Mouse (Mus musculus): Measurements from ENCODE around the gene Colgalt1. TPM values are rescaled to one million over a fixed set of nuclear protein-coding genes. Genes with fewer than 3 reads are reported as not detected.

Colgalt1 gene
- polyA plus RNA-seq, 1 experiment from 2014 or later, result 25.7 TPM

DNA sequence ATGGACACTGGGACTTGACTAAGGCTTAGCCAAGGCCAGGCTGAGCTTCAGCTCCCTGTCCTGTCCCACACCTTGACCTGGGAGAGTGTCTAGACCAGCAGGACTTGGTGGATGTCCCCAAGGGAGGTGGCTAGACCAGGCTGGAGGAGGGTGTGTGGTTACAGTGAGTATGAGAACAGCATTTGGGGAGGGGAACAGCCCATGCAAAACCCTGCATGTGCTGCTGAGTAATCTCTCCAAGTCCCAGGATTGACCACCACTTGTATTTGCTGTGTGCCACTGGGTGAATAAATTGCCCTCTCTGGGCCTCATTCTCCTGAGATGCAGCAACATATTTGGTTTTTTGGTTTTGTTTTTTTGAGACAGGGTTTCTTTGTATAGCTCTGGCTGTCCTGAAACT is 12.4 kb upstream of the Colgalt1 start:
- no peak for TF ChIP-seq CTCF (IDR thresholded peaks at IDR 0.05; ENCODE audit: low read depth)
- no peak for TF ChIP-seq EP300 (IDR thresholded peaks at IDR 0.05; ENCODE audit: low read depth)
- H3K9me3 ChIP-seq (ENCODE audit: low read length), result no peaks in the 10 kb centered on the region
- no peak overlapping the region for H3K27ac ChIP-seq (ENCODE audit: low read depth)
- 0 out of 2 replicates have a peak overlapping the region, but pooled peaks have one; percentile 10 for H3K4me2 ChIP-seq (ENCODE audit: low read depth, low read length)
- DNase-seq (no peak), ATAC-seq (no peak)
- peaks cover 20% of the 10 kb centered on the region for H3K27me3 ChIP-seq (ENCODE audit: insufficient read depth, low read length)
- no peak overlapping the region for H3K9ac ChIP-seq (replicated peaks)
- H3K4me1 ChIP-seq (ENCODE audit: insufficient read depth), result peaks cover 32% of the 10 kb centered on the region
- H3K36me3 ChIP-seq (replicated peaks; ENCODE audit: insufficient read depth, low read length), result peaks cover 11% of the 10 kb centered on the region; the same call in 1 of the 2 replicates
- H3K4me3 ChIP-seq (ENCODE audit: low read depth, low read length), result peak overlapping the region; percentile 15; the same call in 1 of the 2 replicates

GRCm38 (mm10) chr8:71598841-71599240 is 12.0 kb upstream of the Colgalt1 start:
- ATAC-seq, result no peak
- TF ChIP-seq CTCF (IDR thresholded peaks at IDR 0.05; ENCODE audit: low read depth) (no peak), EP300 (IDR thresholded peaks at IDR 0.05; ENCODE audit: low read depth) (no peak)
- DNase-seq, result no peak
- Histone ChIP-seq H3K4me2 (ENCODE audit: low read depth, low read length) (no peak overlapping the region), H3K27ac (ENCODE audit: low read depth) (no peak overlapping the region), H3K9ac (replicated peaks) (no peak overlapping the region), H3K27me3 (ENCODE audit: insufficient read depth, low read length) (peaks cover 20% of the 10 kb centered on the region), H3K36me3 (replicated peaks; ENCODE audit: insufficient read depth, low read length) (peaks cover 11% of the 10 kb centered on the region; the same call in 1 of the 2 replicates), H3K9me3 (ENCODE audit: low read length) (no peaks in the 10 kb centered on the region), H3K4me1 (ENCODE audit: insufficient read depth) (peaks cover 28% of the 10 kb centered on the region), H3K4me3 (ENCODE audit: low read depth, low read length) (no peak overlapping the region)
- 86% methylated on average over 5 of the region's 5 CpGs for WGBS (ENCODE audit: insufficient replicate concordance)

GRCm38 (mm10) chr8:71601939-71602665 is 8.7 kb upstream of the Colgalt1 start:
- DNase-seq (no peak), ATAC-seq (no peak)
- Histone ChIP-seq H3K36me3 (replicated peaks; ENCODE audit: insufficient read depth, low read length) (peaks cover 5% of the 10 kb centered on the region; the same call in 1 of the 2 replicates), H3K4me2 (ENCODE audit: low read depth, low read length) (peak overlapping the region; percentile 52), H3K9ac (replicated peaks) (no peak overlapping the region), H3K4me3 (ENCODE audit: low read depth, low read length) (peak overlapping the region; percentile 20), H3K27me3 (ENCODE audit: insufficient read depth, low read length) (peaks cover 20% of the 10 kb centered on the region), H3K9me3 (ENCODE audit: low read length) (no peaks in the 10 kb centered on the region), H3K27ac (ENCODE audit: low read depth) (no peak overlapping the region), H3K4me1 (ENCODE audit: insufficient read depth) (peaks cover 14% of the 10 kb centered on the region)
- 7% methylated on average over 62 of the region's 65 CpGs for WGBS (ENCODE audit: insufficient replicate concordance)
- TF ChIP-seq CTCF (IDR thresholded peaks at IDR 0.05; ENCODE audit: low read depth), result no peak
- no peak for TF ChIP-seq EP300 (IDR thresholded peaks at IDR 0.05; ENCODE audit: low read depth)

- Histone ChIP-seq H3K9me3 (ENCODE audit: low read length) (no peaks in the 10 kb centered on the region), H3K4me1 (ENCODE audit: insufficient read depth) (peaks cover 14% of the 10 kb centered on the region), H3K27me3 (ENCODE audit: insufficient read depth, low read length) (peaks cover 20% of the 10 kb centered on the region), H3K27ac (ENCODE audit: low read depth) (no peak overlapping the region), H3K4me3 (ENCODE audit: low read depth, low read length) (peak overlapping the region; percentile 20), H3K9ac (replicated peaks) (no peak overlapping the region), H3K4me2 (ENCODE audit: low read depth, low read length) (peak overlapping the region; percentile 52), H3K36me3 (replicated peaks; ENCODE audit: insufficient read depth, low read length) (peaks cover 5% of the 10 kb centered on the region; the same call in 1 of the 2 replicates)
- 8% methylated on average over 28 of the region's 32 CpGs for WGBS (ENCODE audit: insufficient replicate concordance)
- ATAC-seq (peak; percentile 88), DNase-seq (peak; percentile 73)
- TF ChIP-seq EP300 (IDR thresholded peaks at IDR 0.05; ENCODE audit: low read depth), result no peak
- TF ChIP-seq CTCF (IDR thresholded peaks at IDR 0.05; ENCODE audit: low read depth), result no peak
Measured at GRCm38 (mm10) chr8:71602666-71603334, 8.0 kb upstream of the Colgalt1 start.

DNA sequence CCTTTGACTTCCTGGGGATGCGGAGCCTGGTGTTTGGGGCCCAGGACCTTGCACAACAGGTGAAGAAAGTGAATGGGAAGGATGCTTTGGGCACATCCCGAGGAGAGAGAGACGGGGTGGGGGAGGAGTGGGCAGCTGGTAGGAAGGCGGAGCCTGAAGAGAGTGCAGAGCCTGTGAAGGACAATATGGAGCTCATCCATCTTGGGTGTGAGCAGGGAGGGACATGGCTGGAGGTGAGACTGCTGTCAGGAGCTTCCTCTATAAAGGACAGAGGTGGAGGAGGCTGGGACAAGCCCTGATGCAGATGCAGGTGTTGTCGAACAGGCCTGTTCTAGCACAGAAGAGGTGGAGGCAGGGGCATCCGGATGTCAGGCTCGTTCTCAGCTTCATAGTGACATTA is 6.8 kb upstream of the Colgalt1 start:
- 62% methylated on average over 7 of the region's 7 CpGs for WGBS (ENCODE audit: insufficient replicate concordance)
- no peak overlapping the region for H3K4me2 ChIP-seq (ENCODE audit: low read depth, low read length)
- H3K27me3 ChIP-seq (ENCODE audit: insufficient read depth, low read length), result peaks cover 20% of the 10 kb centered on the region
- ATAC-seq (no peak), DNase-seq (no peak)
- no peak overlapping the region for H3K27ac ChIP-seq (ENCODE audit: low read depth)
- no peaks in the 10 kb centered on the region for H3K9me3 ChIP-seq (ENCODE audit: low read length)
- TF ChIP-seq EP300 (IDR thresholded peaks at IDR 0.05; ENCODE audit: low read depth), result no peak
- TF ChIP-seq CTCF (IDR thresholded peaks at IDR 0.05; ENCODE audit: low read depth), result no peak
- peaks cover 5% of the 10 kb centered on the region; the same call in 1 of the 2 replicates for H3K36me3 ChIP-seq (replicated peaks; ENCODE audit: insufficient read depth, low read length)
- H3K4me1 ChIP-seq (ENCODE audit: insufficient read depth), result peaks cover 14% of the 10 kb centered on the region
- H3K4me3 ChIP-seq (ENCODE audit: low read depth, low read length), result no peak overlapping the region
- H3K9ac ChIP-seq (replicated peaks), result no peak overlapping the region

- ATAC-seq (no peak), DNase-seq (no peak)
- Histone ChIP-seq H3K36me3 (replicated peaks; ENCODE audit: insufficient read depth, low read length) (peaks cover 21% of the 10 kb centered on the region), H3K9ac (replicated peaks) (peak overlapping the region; percentile 85), H3K4me3 (ENCODE audit: low read depth, low read length) (peak overlapping the region; percentile 92), H3K27ac (ENCODE audit: low read depth) (peak overlapping the region; percentile 85), H3K9me3 (ENCODE audit: low read length) (no peaks in the 10 kb centered on the region), H3K4me1 (ENCODE audit: insufficient read depth) (peaks cover 22% of the 10 kb centered on the region), H3K27me3 (ENCODE audit: insufficient read depth, low read length) (no peaks in the 10 kb centered on the region), H3K4me2 (ENCODE audit: low read depth, low read length) (peak overlapping the region; percentile 98)
- no peak for TF ChIP-seq CTCF (IDR thresholded peaks at IDR 0.05; ENCODE audit: low read depth)
- TF ChIP-seq EP300 (IDR thresholded peaks at IDR 0.05; ENCODE audit: low read depth), result no peak
- WGBS (ENCODE audit: insufficient replicate concordance), result 29% methylated on average over 5 of the region's 5 CpGs
Measured at GRCm38 (mm10) chr8:71612141-71612540, 1.3 kb downstream of the Colgalt1 start.
